Mouse (Mus musculus) neural tube, embryonic 10.5 days (tissue): Measurements from ENCODE around the gene Prodh2.

Source experiments
- DNase-seq: peaks from one replicate; pipeline ENCODE4 v3.0.0-alpha.2; 2017; ENCODE audit warnings: low spot score; ENCODE audit errors: extremely low spot score

Prodh2 gene

DNA sequence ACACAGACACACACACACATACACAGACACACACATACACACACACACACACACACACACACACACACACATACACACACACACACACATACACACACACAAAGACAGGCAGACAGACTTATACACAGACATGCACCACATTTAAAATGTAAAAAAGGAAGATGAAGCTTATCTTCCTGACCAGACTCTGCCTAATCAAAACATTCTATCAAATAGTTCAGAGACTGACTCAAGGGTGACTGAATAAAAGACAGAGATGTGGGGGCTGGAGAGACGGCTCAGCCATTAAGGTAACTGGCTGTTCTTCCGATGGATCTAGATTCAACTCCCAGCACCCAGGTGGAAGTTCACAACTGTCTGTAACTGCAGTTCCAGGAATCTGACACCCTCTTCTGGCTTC lies 50.9 kb downstream of the Prodh2 start:
- no peak for DNase-seq

DNA sequence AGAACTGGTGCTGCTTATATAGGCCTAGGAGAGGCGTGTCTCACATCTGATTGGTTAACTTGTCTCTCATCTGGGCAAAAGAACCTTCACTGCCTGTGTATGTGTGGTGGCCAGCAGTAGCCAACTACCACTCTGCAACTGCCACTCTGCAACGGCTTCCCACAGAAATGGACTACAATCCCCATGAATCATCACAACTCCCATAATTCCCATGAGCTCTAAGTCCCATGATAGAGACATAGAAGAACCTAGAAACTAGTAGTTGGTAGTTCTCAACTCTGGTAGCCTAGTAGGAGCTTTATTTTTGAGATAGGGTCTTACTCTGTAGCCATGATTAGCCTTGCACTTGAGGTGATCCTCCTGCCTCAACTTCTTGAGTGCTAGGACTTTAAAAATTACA lies 56.5 kb downstream of the Prodh2 start:
- no peak for DNase-seq

DNA sequence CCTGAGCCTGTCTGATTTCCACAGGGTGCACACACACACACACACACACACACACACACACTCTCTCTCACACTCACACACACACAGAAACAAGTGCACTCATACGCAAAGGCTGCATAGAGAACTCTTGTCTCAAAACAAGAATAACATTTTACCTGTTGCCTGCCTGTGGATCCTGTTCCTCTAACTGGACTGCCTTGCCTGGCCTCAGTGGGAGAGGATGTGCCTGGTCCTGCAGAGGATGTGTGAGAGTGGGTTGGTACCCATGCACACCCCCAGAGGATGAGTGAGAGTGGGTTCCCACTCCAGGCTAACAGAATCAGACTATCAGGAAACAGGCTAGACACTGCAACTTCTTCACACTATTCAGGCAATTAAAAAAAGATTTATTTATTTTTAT lies 57.2 kb downstream of the Prodh2 start:
- DNase-seq, result no peak

DNA sequence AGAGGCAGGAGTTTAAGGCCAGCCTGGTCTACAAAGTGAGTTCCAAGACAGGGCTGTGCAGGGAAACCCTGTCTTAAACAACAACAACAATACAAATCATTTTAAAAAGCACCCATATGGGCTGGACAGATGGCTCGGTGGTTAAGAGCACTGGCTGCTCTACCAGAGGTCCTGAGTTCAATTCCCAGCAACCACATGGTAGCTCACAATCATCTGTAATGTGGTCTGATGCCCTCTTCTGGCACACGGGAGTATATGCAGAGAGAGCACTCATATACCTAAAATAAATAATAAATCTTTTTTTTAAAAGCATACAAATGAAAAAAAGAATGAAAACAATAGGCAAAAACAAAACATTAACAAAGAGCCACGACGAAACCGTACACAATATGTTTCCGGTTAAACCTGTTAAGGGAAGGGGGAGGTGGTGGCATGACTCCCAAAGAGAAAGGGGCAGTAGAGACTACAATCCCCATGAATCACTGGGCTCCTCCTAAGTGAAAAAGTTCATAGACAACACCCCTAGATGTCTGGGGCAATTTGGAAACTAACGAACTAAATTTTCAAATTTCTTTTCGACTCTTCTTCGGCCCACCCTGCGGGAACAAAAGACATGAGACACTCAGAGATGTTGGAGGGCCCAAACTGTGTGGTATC lies 58.2 kb downstream of the Prodh2 start:
- DNase-seq, result no peak

DNA sequence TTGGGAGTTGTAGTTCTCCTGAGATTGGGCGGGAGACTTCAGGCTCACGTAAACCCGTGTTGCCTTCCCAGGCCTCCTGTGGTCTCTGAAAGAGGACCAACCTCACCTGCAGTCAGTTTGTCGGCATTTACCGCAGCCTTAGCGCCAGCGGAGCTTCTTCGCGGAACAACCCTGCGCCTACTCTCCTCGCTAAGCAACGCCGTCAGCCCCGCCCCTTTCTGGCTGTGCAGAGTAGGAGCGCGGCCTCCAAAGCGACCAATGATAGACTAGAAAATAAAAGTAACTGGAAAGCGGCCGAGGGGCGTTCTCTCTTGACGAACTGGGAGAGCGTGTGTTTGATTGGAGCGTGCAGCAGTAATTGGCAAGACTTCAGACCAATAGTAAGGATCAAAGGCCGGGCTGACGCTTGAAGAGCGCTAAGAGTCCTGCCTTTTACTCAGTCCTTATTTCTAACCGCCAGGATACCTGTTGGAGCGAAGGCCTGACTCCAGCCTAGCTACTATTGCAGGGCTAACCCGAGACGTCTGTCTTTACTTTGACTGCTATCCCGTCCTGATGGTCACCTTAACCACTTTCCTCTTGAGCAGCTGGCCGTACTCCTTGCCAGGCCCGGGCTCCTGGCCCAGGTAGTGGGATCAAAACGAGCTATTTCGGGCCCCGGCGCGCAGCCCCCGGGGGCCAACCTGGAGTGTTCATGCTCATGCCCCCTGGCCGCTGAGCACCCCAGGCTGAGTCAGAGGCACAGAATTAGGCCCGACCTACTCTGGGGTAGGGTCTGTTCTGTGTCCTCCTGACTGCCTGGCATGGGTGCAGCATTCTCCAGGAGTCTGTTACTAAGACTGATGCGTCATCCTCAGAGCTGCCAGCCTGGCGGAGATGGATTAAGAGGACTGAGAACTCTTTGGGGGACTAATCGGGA lies 58.9 kb downstream of the Prodh2 start, which contains the start of the genes Hspb6 and Proser3:
TSS of gene Hspb6 (plus strand) at position 77 of the 919 bp plus-strand sequence.
TSS of gene Proser3 (minus strand) at position 198 of the 919 bp plus-strand sequence.
- peak; percentile 94 for DNase-seq

DNA sequence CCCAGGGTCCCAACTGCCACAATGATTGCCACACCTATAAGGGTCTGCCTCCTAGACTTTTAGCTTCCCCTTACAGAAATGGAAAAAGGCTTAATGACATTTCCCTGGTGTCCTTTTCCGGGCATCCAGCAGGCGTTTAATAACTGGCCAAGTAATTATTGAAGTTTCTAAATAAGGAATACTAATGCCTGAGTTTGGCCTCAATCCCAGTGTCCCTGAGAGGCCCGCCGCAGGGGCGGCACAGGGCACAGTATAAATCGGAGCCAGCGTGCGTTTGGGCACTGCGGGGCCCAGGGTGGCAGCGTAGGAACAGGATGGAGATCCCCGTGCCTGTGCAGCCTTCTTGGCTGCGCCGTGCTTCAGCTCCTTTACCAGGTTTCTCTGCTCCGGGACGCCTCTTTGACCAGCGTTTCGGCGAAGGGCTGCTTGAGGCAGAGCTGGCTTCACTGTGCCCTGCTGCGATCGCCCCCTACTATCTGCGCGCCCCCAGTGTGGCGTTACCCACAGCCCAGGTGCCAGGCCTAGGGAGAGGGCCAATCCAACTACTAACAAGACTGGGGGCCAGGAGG lies 59.7 kb downstream of the Prodh2 start:
- no peak for DNase-seq

DNA sequence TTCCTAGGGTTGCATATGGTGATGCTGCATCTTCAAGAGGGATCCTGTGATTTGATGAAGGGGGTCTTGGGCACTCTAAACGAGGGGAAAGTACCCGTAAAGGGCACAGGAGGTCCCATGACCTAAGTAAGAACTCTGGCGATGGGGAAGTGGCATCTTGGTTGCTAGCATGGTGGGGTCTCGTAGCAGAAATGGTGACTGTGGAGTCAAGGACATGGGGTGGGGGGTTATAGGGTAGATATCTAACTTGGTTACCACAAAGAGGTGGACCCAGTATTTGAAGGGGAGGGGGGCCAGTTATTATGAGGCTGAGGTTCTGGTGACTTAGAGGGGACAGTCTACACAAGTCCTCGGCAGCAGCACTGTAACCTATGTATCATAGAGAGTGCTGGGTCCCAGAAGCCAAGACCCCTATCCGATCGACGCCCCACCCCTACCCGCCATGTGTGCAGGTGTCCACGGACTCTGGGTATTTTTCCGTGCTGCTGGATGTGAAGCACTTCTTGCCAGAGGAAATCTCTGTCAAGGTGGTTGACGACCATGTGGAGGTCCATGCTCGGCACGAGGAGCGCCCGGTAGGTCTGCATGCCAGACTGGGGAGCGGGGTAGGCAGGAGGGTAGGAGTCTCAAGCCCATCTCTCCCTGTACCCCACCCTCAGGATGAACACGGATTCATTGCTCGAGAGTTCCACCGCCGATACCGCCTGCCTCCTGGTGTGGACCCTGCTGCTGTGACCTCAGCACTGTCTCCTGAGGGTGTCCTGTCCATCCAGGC lies 60.6 kb downstream of the Prodh2 start:
- no peak for DNase-seq

DNA sequence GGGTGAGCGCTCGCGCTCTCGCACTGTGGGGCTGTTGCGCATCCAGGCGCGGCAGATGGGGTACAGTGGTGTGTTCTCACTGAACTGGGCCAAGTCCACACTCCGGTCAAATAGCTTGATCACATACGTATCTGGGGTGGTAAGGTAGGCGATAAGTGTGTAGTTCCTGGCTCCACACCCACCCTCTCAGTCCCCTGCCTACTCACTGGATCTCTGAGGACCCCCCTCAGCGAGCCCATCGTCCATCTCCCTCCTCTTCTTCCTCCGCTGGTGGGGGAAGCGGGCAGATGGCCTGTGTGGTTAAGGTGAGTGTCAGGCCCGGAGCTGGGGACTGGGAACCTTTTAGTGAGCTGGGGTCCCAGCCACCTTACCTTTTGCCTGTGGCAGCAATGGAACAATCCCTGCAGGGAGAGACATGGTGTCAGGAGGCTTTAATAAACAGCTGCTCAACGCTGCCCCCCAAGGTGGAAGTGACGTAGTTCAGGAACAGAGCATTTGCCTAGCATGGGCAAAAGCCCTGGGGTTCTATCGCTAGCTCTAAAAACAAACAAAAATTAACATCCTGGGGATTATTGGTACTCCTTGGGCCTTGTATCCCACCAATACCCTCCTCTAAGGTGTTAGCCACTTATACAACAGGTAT lies 63.6 kb downstream of the Prodh2 start:
- DNase-seq, result no peak

DNA sequence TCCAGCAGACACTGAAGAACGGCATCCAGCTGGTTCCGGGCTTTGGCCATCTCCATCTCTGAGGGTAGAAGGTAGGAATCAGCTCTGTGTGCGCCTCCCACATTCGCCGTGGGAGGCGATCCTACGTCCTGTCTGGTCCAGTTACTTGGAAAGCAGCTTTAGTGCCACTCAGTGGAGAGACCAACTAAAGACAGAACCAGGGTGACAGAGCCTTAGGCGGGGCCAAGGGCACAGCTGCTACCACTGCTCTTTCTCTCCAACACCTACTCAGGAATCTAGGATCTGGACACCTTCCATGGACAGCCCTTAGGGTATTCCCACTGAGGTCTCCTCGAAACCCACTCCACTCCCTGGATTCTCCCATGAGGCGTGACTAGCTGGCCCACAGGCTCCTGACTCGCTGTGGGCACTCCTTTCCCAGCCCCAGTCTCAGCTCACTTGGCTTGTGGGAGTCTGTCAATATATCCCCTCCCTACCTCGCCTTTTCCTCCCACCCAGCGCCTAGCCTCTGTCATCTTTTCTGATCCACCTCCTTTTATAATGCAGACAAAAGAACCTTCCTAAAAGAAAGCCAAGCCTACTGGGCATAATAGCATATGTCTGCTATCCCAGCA lies 64.6 kb downstream of the Prodh2 start:
- no peak for DNase-seq

DNA sequence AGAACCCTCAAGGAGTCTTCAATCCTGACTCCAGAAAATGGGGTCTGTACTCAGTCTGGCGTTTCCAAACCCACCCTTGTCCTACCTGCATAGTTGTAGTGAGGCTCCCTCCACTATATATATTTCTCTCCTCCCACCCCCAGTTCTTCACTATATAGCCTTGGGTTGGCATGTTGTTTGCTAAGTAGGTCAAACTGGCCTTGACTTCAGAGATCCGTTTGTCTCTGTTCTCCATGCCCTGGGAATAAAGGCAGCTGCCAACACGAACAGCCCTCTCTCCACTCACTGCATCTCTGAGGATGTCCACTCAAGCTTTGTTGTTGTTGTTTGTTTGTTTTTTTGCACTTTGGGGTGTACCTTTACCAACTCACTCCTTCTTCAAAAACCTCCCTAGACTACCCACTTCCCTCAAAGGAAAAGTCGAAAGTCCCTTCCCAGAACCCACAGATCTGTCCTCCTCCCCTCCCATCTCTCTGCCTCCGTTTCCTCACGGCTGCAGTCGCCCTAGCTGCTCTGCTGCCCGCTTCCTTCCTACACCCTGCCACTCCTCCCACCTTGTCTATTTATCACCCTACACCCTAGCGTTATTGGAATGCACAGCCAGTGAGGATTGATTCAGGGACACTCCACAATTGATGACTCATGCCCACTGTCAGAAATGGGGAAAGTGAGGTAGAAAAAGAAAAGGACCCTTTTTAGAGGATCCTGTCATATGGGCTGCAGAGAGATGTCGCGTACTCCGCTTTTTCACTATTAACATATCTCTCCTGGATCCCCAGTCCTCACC lies 65.4 kb downstream of the Prodh2 start:
- DNase-seq, result no peak

DNA sequence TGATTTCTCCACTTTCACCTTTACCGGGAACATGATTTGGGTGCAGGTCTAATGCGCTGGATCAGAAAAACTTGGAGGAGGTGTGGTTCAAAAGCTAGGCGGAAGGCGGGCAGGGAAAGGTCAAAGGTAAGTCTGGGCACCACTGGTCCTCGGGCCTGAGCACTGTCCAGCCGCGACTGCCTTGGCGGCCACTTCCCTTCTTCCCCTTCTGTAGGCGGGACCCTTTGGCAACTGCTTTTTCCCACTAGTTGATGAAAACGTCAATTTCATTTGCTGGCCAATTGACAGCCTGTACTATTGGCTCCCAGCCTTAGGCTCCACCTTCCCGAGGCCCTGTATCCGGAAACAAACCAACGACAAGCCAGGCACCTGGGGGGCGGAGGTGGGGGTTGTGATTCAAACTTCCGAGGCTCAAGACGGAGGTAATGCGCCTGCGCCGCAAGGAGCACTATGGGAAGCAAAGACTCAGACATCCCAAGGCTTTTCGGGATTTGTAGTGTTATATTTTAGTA lies 66.1 kb downstream of the Prodh2 start, which contains the start of gene Lin37:
TSS of gene Lin37 (minus strand) at position 396 of the 512 bp plus-strand sequence.
- peak; percentile 88 for DNase-seq

DNA sequence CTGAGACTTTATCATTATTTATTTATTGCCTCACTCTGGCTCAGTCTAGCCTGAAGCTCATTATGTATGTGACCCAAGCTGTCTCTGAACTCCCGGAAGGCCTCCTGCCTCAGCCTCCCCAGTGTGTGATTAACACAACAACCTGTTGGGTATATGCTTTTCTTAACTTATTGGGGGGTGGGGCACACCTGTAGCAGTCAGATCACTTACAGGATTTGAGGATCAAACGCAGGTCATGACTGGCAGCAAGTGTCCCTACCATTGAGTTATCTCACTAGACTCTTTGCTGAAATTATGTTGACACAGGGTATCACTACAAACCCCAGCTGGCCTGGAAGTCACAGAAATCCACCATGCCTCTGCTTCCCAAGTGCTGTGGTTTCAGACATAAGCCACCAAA lies 66.9 kb downstream of the Prodh2 start:
- DNase-seq, result no peak

DNA sequence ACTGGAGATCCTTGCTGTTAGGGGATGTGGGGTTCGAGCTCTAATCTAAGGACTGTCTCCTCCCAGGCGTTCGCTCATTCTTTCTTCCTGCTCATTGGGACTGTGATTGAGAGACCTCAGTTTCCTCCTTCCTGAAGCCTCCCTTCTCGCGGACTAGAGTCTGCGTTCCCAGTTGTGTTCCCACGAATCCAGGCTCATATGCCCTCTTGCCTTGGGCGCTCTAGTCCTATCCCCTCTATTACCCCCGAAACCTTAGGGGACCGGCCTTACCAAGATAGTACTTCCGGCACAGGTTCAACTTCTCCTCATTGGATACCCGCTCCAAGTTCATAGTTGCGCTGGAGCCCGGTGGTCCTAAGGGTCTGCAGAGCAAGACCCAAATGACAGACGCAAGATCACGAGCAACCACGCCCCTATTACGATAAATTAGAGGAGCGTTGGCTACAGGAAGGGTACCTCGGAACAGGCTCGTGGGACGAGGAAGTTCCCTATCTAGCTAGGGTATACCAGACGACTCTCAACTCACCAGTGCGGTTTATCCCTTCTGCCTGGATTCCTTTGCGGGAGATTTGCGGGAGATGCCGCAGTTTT lies 69.2 kb downstream of the Prodh2 start:
- DNase-seq, result peak; percentile 48
